Mouse (Mus musculus): ENCODE data around the gene Cox17. TPM values are rescaled to one million over a fixed set of nuclear protein-coding genes. Genes with fewer than 3 reads are reported as not detected.
A peak's percentile ranks its signal among the peaks of the same experiment; 100 is the strongest.

Cox17 gene
- total RNA-seq, 2 experiments from 2014 or later = 121 to 152 TPM

DNA sequence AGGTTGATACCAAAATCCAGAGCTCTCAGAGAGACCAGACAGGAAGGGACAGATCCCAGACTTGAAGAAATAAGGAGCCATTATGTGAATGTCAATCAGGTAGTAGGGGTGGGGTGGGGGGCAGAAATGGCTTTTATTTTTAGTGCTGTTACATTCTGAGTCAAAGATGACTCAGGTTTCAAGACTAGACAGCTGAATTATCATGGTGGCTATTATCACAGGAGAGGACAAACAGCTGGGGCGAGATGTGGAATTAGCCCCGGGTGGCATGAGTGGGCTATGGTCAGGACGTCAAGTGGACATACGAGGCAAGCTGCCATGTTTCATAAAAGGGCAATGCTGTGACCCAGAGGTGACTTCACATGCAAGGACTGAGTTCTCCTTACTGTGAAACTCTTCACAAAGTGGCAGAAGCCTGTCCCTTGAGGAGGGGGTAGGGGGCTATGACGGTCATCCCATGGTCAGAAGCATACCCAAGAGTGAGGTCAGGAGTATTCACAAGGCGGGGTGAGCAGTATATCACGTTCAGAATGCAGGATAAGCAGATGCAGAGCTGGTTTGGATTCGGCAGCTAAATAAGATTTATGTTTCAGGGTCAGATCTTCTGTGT is 42.6 kb downstream of the Cox17 start:
- DNase-seq = no peak
- intact Hi-C loops (cut with DNase I) = no loop called here

DNA sequence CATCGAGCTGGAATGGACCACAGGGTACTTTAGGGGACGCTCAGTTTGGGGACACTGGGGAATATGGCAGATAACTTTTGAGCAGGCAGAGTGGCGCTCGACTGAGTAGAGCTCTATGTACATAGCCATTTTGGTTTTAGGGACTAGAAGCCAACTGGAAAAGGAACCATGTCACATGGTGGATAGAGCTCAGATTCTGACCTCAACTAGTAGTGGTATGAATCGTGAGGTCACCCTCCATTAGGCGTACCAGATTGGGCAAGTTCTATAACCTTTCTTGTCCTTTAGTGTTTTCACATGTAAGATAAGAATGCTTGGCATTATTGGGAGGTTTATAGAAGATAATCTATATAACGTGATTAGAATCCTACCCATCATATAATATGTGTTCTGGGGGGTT is 43.5 kb downstream of the Cox17 start:
- intact Hi-C loops (cut with DNase I) = no loop called here

DNA sequence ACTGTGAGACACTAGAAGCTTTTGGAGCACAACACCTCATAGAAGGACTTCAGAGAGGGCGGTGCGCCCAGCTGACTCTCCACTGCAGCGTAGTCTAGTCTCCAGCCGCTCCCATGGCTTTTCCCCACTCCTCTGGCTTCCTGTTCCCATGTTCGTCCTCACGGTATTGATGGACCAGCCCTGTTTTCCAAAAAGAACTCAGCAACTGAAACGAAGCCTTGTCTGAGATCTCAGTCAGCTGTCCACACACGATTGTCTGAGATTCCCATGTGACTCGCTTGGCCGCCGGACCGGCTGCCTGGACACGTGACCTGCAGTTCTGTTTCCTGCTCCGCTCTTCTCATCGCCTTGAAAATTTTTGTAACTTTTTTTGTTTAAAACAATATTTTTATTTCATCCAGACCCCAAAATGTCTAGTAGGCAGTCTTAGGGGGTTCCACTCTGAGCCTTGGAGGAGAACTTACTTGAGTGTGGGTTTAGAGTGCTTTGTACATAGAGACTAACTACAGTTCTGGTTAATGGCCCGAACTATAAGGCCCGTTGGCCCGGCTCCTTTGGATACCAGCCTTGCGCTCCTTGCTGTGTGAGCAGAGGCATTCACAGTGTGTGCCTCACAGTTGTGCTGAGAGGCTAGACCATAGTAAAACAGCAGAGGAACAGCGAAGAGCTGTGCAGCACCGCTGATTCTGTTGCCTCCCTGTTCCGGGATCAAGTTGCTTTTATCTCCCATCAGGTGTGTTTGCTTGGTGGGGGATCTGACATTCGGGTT is 45.5 kb downstream of the Cox17 start:
- intact Hi-C loops (cut with DNase I) = no loop called here

More for the DNA sequence above, 43.5 kb downstream of the Cox17 start:
- no peak for DNase-seq

DNA sequence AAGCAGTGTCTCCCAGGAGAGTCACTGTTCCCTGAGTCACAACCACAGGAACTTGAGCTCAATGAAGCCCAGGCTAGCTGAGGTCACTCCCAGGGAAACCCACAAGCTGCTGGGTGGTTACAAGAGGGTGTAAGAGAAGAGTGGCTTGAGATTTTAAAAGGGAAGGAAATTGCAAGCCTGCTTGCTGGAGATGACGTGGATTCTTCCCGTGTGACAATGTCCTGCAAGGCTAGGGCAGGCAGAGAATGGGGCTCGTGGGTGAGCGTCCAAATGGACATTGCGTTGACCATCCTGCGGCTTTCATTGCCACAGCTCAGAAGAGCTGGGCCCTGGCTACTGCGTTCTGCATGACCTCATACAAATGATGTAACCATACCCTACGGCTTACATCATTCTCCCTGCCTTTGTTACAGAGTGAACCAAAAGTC is 47.4 kb downstream of the Cox17 start:
- intact Hi-C loops (cut with DNase I) = no loop called here
- no peak for DNase-seq

More for the DNA sequence above, 45.5 kb downstream of the Cox17 start:
- DNase-seq = peak; percentile 70 to 76

DNA sequence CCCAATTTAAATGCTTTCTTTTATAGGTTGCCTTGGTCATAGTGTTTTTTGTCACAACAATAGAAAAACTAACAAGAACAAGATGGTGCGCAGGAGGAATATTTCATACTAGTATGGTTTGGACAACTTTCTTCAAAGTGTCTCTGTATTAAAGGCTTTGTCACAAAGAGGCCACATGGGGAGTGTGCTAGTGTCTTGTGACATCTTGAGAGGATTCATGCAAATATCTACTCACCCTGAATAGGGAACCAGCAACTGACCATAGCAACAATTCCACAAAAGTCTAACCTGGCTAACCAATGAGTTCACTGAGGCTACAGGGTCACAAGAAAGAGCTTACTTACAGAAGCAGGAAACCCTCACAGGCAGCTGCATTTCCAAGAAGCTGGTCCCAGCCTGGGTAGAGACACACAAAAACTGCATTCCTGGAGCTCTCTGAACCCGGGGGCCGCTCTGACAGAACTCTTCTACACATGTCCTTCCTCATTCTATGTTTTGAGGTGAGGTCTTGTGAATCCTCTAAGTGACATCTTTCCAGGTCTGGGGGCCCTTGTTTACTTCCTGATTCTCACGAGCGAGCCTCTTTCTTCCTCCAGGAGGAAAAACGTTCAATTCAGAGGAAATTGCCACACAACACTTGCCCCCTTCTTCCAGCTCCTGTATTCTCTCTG is 48.4 kb downstream of the Cox17 start:
- intact Hi-C loops (cut with DNase I) = no loop called here
- DNase-seq = no peak

DNA sequence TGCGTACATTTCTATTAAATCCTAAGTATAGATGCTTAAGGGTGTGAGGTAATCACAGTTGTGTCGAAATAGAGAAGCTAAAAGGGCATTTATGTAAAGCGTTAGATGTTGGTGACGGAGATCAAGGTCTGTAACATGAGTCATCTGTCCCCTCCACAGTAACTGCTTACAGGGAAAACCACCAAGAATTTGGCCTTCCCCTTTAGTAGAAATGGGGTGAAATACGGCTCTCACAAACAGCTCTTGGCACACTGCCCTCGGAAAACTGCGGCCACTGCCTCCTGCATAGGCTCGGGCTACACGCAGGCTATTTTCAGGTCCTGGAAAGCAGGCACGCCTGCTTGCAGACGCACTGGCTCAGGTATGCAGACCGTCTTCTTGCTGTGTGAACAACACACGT is 49.4 kb downstream of the Cox17 start:
- intact Hi-C loops (cut with DNase I) = no loop called here
- DNase-seq = peak; percentile 39 to 52

DNA sequence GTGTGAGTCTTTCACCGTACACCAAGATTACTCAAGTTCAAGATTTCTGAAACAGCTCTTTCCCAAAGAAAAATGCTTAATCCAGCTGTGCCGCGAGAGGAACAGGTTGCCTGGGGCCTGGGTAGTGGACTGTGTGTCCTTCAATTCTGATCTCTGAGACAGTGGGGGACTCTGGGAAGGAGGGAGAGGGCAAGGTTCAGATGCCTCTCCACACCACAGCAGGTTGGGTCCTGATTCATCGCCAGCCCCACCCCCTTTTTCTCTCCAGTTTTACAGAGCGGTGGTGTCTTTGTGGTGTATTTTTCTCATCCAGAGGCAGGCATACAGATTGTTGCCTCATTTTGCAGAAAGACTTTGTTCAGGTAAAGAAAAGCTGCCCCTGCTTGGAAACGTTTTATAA is 51.5 kb downstream of the Cox17 start:
- intact Hi-C loops (cut with DNase I) = no loop called here
- no peak for DNase-seq

DNA sequence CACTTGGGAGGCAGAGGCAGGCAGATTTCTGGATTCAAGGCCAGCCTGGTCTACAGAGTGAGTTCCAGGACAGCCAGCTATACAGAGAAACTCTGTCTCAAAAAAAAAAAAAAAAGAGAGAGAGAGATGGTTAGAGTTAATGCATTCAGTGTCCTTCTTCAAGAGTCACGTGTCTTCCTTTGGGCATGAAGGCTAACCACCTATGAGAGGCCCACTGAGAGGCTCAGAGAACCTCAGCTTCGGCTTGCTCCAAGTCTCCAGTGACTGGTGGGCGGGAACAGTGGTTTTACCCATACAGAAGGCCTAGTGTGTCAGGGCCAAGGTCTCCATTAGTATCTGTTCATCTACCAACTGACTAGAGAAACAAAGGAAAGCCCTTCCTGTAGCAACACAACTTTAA is 52.3 kb downstream of the Cox17 start:
- DNase-seq = no peak
- intact Hi-C loops (cut with DNase I) = no loop called here

DNA sequence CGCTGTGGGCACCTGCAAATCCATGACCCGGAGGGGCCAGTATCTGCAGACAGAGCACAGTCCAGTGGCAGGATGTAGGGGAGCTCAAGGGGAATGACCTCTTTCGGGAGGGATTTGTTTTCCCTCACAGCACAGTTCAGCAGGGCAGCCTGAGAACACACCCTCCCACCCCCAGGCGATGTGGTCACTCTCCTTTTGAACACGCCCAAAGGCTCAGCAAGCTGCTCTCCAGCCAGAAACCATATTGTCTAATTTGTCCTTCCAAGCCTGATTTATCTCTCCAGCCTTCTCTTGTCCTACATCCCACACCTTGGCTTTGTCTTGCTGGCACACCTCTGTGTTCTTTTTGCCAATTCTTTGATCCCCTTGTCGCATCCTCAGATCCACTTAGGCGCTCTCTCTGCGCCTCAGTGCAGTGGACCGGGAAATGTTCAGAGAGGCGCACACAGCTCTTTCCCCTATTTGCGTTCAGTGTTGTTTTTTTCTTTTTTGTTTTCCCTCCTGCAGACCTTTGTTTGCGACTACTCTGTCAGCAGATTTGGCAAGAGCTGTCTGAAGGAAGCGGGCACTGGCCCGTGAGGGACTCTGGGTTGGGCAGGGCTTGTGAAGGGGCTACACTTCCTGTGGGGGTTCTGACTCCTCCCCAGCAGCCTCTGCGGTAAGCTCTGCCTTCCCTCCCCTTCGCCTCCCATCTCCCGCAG is 52.9 kb downstream of the Cox17 start:
- DNase-seq = peak; percentile 36 to 50
- intact Hi-C loops (cut with DNase I) = loop anchor here (5.0 kb wide), 1 partner anchor 43 kb away; no protein-coding TSS in a partner anchor

DNA sequence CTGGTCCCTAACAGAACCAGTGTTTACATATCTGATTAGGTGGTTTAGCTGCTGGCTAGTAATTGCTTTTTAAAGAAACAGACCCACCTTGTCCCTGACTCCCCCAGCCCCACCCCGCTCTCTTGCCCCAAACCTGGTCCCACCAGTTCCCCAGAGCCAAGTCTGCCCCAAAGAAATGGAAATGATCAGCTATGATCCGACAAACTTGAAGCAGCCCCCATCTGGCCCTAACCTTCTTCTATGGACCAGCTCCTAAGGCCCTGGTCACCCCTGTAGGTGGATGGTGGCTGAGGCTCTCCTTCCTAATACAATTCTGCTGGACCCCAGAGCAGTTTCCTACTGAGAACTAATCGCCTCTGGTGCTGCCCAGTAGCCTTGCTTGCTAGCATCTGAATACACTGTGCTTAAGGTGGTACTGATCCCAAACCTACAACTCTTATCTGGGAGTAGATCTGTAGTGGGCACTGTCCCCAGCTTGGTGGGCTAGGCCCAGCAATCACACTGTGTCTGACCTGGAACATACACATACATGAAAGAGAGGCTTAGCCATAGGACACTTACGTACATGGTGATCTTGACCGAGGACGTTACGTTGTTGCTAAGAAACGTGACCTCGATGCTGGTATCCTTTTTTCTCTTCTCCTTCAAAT is 53.6 kb downstream of the Cox17 start:
- no peak for DNase-seq
- intact Hi-C loops (cut with DNase I) = loop anchor here (5.0 kb wide), 1 partner anchor 42 kb away; no protein-coding TSS in a partner anchor

DNA sequence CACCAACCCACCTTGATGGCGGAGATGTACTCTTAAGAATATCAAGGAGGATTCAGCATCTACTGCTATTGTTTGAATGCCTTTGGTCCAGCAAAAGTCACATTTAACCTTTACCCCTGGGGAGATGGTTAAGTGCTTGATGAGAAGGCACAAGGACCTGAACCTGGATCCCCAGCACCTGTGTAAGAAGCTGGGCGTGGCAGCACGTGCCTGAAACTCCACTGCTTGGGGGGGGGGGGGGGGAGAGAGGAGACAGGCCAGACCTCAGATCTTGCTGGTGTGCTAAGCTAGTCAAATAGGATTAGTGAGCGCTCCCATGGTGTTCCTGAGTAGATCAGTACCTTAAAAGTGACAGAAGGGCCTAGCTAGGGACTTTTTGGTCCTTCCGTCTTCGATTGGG is 54.7 kb downstream of the Cox17 start:
- DNase-seq = no peak
- intact Hi-C loops (cut with DNase I) = loop anchor here (5.0 kb wide), 1 partner anchor 41 kb away; no protein-coding TSS in a partner anchor

Other genes with a start within 250 kb of the Cox17 start
- not detected for gene Nr1i2, start 52.2 kb upstream of the Cox17 start, total RNA-seq (2021)
- gene Maats1, start 4.8 kb upstream of the Cox17 start, total RNA-seq (2021) = not detected
- not detected for gene Gm21987, start within 50 bp of the Cox17 start, total RNA-seq (2021)
- 10 to 100 TPM; 60.2 to 61.4 TPM for gene Popdc2, start 15.2 kb downstream of the Cox17 start, total RNA-seq (2021)
- gene Pla1a, start 86.2 kb downstream of the Cox17 start, total RNA-seq (2021) = 1 to 10 TPM; 4.2 to 4.7 TPM
- 10 to 100 TPM; 15.7 to 17.7 TPM for gene Adprh, start 105.7 kb downstream of the Cox17 start, total RNA-seq (2021)
- gene Cd80, start 108.6 kb downstream of the Cox17 start, total RNA-seq (2021) = under 1 TPM; 0.15 to 0.22 TPM
- gene Timmdc1, start 175.7 kb downstream of the Cox17 start, total RNA-seq (2021) = 10 to 100 TPM; 45.1 to 47.3 TPM
- gene Poglut1, start 203.3 kb downstream of the Cox17 start, total RNA-seq (2021) = 1 to 10 TPM; 7.9 to 8.0 TPM
- gene Tmem39a, start 211.7 kb downstream of the Cox17 start, total RNA-seq (2021) = 10 to 100 TPM; 15.2 to 15.8 TPM